Mouse (Mus musculus) MEL (cell line): ENCODE measurements around the gene Nme7. TPM values are rescaled to one million over a fixed set of nuclear protein-coding genes. Genes with fewer than 3 reads are reported as not detected.

ENCODE experiments used
- DNase-seq: peaks from one replicate; pipeline ENCODE4 v3.0.0; 2011; ENCODE audit warnings: low read depth, low spot score
- H3K27ac ChIP-seq: 2 replicates; pipeline ENCODE4 v1.5.1; 2012; ENCODE audit warnings: low read depth, mild to moderate bottlenecking, control low read depth, low read length, moderate library complexity; ENCODE audit not compliant: control insufficient read depth
- H3K27me3 ChIP-seq, 2 experiments: fragments of 150-350 bp in 1 of 2; sonication (generic) in 1 of 2; 2 replicates each; pipeline ENCODE4 v1.6.1; 2012; ENCODE audit warnings: low read length in 2 of 2, mild to moderate bottlenecking in 2 of 2, improper control_type of control experiment in 1 of 2, moderate library complexity in 1 of 2; ENCODE audit not compliant: insufficient read depth in 2 of 2, control insufficient read depth in 1 of 2
- H3K36me3 ChIP-seq, 2 experiments: 2 replicates each; pipeline ENCODE4 v1.6.1; 2012 to 2014; ENCODE audit warnings: low read length in 2 of 2, improper control_type of control experiment in 1 of 2, inconsistent platforms in 1 of 2, mild to moderate bottlenecking in 1 of 2; ENCODE audit not compliant: insufficient read depth in 2 of 2, control insufficient read depth in 1 of 2
- H3K4me1 ChIP-seq, 2 experiments: fragments of 150-350 bp in 1 of 2; sonication (generic) in 1 of 2; 2 replicates each; pipeline ENCODE4 v1.6.1; 2012; ENCODE audit warnings: low read length in 2 of 2, improper control_type of control experiment in 1 of 2, mild to moderate bottlenecking in 1 of 2; ENCODE audit not compliant: insufficient read depth in 2 of 2, control insufficient read depth in 1 of 2
- H3K4me3 ChIP-seq, 2 experiments: fragments of 150-350 bp in 1 of 2; sonication (generic) in 1 of 2; 2 replicates each; pipeline ENCODE4 v1.5.1; 2012; ENCODE audit warnings: low read depth in 2 of 2, low read length in 2 of 2, mild to moderate bottlenecking in 2 of 2, moderate library complexity in 2 of 2, control low read depth in 1 of 2, improper control_type of control experiment in 1 of 2; ENCODE audit not compliant: control insufficient read depth in 1 of 2, insufficient read depth in 1 of 2
- H3K79me2 ChIP-seq: 2 replicates; pipeline ENCODE4 v1.6.1; 2012; ENCODE audit warnings: mild to moderate bottlenecking, low read length, moderate library complexity; ENCODE audit not compliant: control insufficient read depth, poor library complexity, insufficient read depth
- H3K9ac ChIP-seq: 2 replicates; pipeline ENCODE4 v1.6.1; 2012; ENCODE audit warnings: low read depth, mild to moderate bottlenecking, control low read depth, low read length, moderate library complexity; ENCODE audit not compliant: control insufficient read depth, poor library complexity, severe bottlenecking
- H3K9me3 ChIP-seq: fragments of 150-350 bp; sonication (generic); replicated peaks from 2 replicates; pipeline ENCODE4 v1.6.1; 2012; ENCODE audit warnings: mild to moderate bottlenecking, low read length, improper control_type of control experiment, moderate library complexity; ENCODE audit not compliant: insufficient read depth
- CHD1 ChIP-seq: IDR thresholded peaks from 2 replicates; pipeline ENCODE4 v1.6.1; 2012; ENCODE audit warnings: low read depth, mild to moderate bottlenecking, inconsistent platforms, low read length, improper control_type of control experiment
- CHD2 ChIP-seq: IDR thresholded peaks from 2 replicates; pipeline ENCODE4 v1.6.1; 2011; ENCODE audit warnings: low read length, improper control_type of control experiment
- ELF1 ChIP-seq: IDR thresholded peaks from 2 replicates; pipeline ENCODE4 v1.6.1; 2014; ENCODE audit warnings: low read depth, mild to moderate bottlenecking, inconsistent platforms, low read length, improper control_type of control experiment, moderate library complexity
- EP300 ChIP-seq, 2 experiments: IDR thresholded peaks; 2 replicates each; pipeline ENCODE4 v1.6.1; 2011; ENCODE audit warnings: improper control_type of control experiment in 2 of 2, low read length in 2 of 2, low read depth in 1 of 2, mild to moderate bottlenecking in 1 of 2
- GATA1 ChIP-seq: IDR thresholded peaks from 2 replicates; pipeline ENCODE4 v1.6.1; 2011; ENCODE audit warnings: low read depth, low read length, improper control_type of control experiment
- HCFC1 ChIP-seq: IDR thresholded peaks from 2 replicates; pipeline ENCODE4 v1.6.1; 2012; ENCODE audit warnings: low read depth, mild to moderate bottlenecking, inconsistent platforms, low read length, improper control_type of control experiment, moderate library complexity
- JUND ChIP-seq: IDR thresholded peaks from 2 replicates; pipeline ENCODE4 v1.6.1; 2011; ENCODE audit warnings: low read depth, mild to moderate bottlenecking, improper control_type of control experiment, low read length
- KAT2A ChIP-seq: conservative IDR thresholded peaks from 2 replicates; pipeline ENCODE4 v1.6.1; 2012; ENCODE audit warnings: low read depth, low read length, improper control_type of control experiment, inconsistent platforms
- MYC ChIP-seq: IDR thresholded peaks from 2 replicates; pipeline ENCODE4 v1.6.1; 2011; ENCODE audit warnings: low read depth, mild to moderate bottlenecking, low read length, improper control_type of control experiment, moderate library complexity
- NELFE ChIP-seq: IDR thresholded peaks from 2 replicates; pipeline ENCODE4 v1.6.1; 2011; ENCODE audit warnings: low read depth, low read length, improper control_type of control experiment
- POLR2A ChIP-seq, 2 experiments: IDR thresholded peaks; 2 replicates each; pipeline ENCODE4 v1.6.1; 2011 to 2012; ENCODE audit warnings: low read length in 2 of 2, mild to moderate bottlenecking in 2 of 2, control low read depth in 1 of 2, improper control_type of control experiment in 1 of 2, low read depth in 1 of 2, moderate library complexity in 1 of 2; ENCODE audit not compliant: control insufficient read depth in 1 of 2, insufficient read depth in 1 of 2, poor library complexity in 1 of 2
- POLR2AphosphoS2 ChIP-seq: IDR thresholded peaks from 2 replicates; pipeline ENCODE4 v1.6.1; 2011; ENCODE audit warnings: low read length, improper control_type of control experiment
- POLR2AphosphoS5 ChIP-seq: IDR thresholded peaks from 2 replicates; pipeline ENCODE4 v1.6.1; 2012; ENCODE audit warnings: low read depth, borderline replicate concordance, mild to moderate bottlenecking, inconsistent platforms, low read length, moderate library complexity, mixed read lengths
- RCOR1 ChIP-seq: IDR thresholded peaks from 2 replicates; pipeline ENCODE4 v1.6.1; 2012; ENCODE audit warnings: low read depth, mild to moderate bottlenecking, inconsistent platforms, low read length, improper control_type of control experiment
- SIN3A ChIP-seq: IDR thresholded peaks from 2 replicates; pipeline ENCODE4 v1.6.1; 2012; ENCODE audit warnings: low read length, improper control_type of control experiment, inconsistent platforms
- SMC3 ChIP-seq: IDR thresholded peaks from 2 replicates; pipeline ENCODE4 v1.6.1; 2011; ENCODE audit warnings: low read depth, low read length, improper control_type of control experiment
- TAL1 ChIP-seq: IDR thresholded peaks from 2 replicates; pipeline ENCODE4 v1.6.1; 2012; ENCODE audit warnings: mild to moderate bottlenecking, inconsistent platforms, low read length, moderate library complexity, mixed read lengths
- TCF12 ChIP-seq: IDR thresholded peaks from 2 replicates; pipeline ENCODE4 v1.6.1; 2014; ENCODE audit warnings: low read depth, mild to moderate bottlenecking, inconsistent platforms, low read length, improper control_type of control experiment, moderate library complexity
- UBTF ChIP-seq: IDR thresholded peaks from 2 replicates; pipeline ENCODE4 v1.6.1; 2012; ENCODE audit warnings: low read depth, mild to moderate bottlenecking, inconsistent platforms, low read length, improper control_type of control experiment, moderate library complexity, borderline replicate concordance; ENCODE audit not compliant: insufficient read depth
- USF1 ChIP-seq: IDR thresholded peaks from 2 replicates; pipeline ENCODE4 v1.6.1; 2014; ENCODE audit warnings: low read depth, mild to moderate bottlenecking, inconsistent platforms, low read length, improper control_type of control experiment, moderate library complexity
- USF2 ChIP-seq, 2 experiments: IDR thresholded peaks; 2 replicates each; pipeline ENCODE4 v1.6.1; 2011 to 2012; ENCODE audit warnings: improper control_type of control experiment in 2 of 2, low read length in 2 of 2, borderline replicate concordance in 1 of 2, inconsistent platforms in 1 of 2, low read depth in 1 of 2, mild to moderate bottlenecking in 1 of 2; ENCODE audit not compliant: insufficient read depth in 1 of 2
- ZKSCAN1 ChIP-seq: IDR thresholded peaks from 2 replicates; pipeline ENCODE4 v1.6.1; 2012; ENCODE audit warnings: low read depth, mild to moderate bottlenecking, inconsistent platforms, low read length, improper control_type of control experiment, moderate library complexity
- ZMIZ1 ChIP-seq: IDR thresholded peaks from 2 replicates; pipeline ENCODE4 v1.6.1; 2012; ENCODE audit warnings: low read depth, mild to moderate bottlenecking, inconsistent platforms, low read length, improper control_type of control experiment, moderate library complexity
- polyA plus RNA-seq, 2 experiments: library from polyadenylated mRNA; stranded (reverse) in 1 of 2; unstranded in 1 of 2; fragments of >175 nt in 1 of 2; fragments of >200 nt in 1 of 2; gene quantifications; 2 replicates each; pipeline versions ENCODE4 v1.2.1 to v1.2.4; 2012; ENCODE audit warnings: low replicate concordance in 2 of 2, low read depth in 1 of 2; ENCODE audit not compliant: insufficient read length in 2 of 2, insufficient read depth in 1 of 2, missing spikeins in 1 of 2
- total RNA-seq: library from RNA; depleted of rRNA; stranded (reverse); fragments of 300-350 nt; gene quantifications from 2 replicates; pipeline ENCODE4 v1.2.3, GENCODE M21; 2012

The Nme7 gene
- total and polyA plus RNA-seq, 3 experiments: 23.2 to 27.6 TPM; not detected in 1

DNA sequence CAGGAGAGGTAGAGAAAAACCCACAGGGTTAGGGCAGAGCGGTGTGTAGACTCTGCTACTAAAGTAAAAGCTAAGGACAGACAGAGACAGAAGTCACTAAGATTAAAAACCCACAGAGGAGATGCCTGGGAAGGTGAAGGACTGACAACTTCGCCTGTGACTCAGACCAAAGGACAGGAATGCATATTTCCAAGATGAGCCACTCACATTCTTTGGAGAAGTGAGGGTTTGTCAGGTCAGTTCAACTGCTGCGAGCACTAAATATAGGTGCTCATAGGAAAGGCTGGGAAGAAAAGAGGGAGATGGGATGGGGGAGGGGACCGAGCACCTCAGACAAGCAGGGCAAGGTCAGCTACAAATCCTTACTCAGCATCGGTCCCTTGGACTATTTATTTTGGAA, 147.4 kb downstream of the Nme7 start:
- no peaks in the 10 kb centered on the region for H3K36me3 ChIP-seq
- TF ChIP-seq TAL1: no peak
- no peak for TF ChIP-seq NELFE
- no peak for TF ChIP-seq POLR2A (IDR thresholded peaks at IDR 0.05; ENCODE audit: control insufficient read depth in 1 of 2, insufficient read depth in 1 of 2, low read depth in 1 of 2, low read length in 2 of 2, poor library complexity in 1 of 2)
- no peak for TF ChIP-seq KAT2A
- no peak for TF ChIP-seq MYC
- TF ChIP-seq USF2 (IDR thresholded peaks at IDR 0.05; ENCODE audit: borderline replicate concordance in 1 of 2, insufficient read depth in 1 of 2, low read depth in 1 of 2, low read length in 2 of 2): no peak
- TF ChIP-seq SIN3A: no peak
- no peak for TF ChIP-seq ZMIZ1
- TF ChIP-seq POLR2AphosphoS2: no peak
- no peak for TF ChIP-seq POLR2AphosphoS5
- no peak for TF ChIP-seq ZKSCAN1
- TF ChIP-seq GATA1: no peak
- no peak for TF ChIP-seq EP300 (IDR thresholded peaks at IDR 0.05; ENCODE audit: low read depth in 1 of 2, low read length in 2 of 2)
- no peak for TF ChIP-seq ELF1
- TF ChIP-seq, all 39 proteins: peak for 0
- no peaks in the 10 kb centered on the region for H3K27me3 ChIP-seq
- DNase-seq: no peak
- H3K4me3 ChIP-seq: no peak overlapping the region
- H3K4me1 ChIP-seq: no peaks in the 10 kb centered on the region
- H3K79me2 ChIP-seq: no peaks in the 10 kb centered on the region
- no peak overlapping the region for H3K27ac ChIP-seq
- H3K9ac ChIP-seq: no peak overlapping the region
- H3K9me3 ChIP-seq: no peaks in the 10 kb centered on the region

DNA sequence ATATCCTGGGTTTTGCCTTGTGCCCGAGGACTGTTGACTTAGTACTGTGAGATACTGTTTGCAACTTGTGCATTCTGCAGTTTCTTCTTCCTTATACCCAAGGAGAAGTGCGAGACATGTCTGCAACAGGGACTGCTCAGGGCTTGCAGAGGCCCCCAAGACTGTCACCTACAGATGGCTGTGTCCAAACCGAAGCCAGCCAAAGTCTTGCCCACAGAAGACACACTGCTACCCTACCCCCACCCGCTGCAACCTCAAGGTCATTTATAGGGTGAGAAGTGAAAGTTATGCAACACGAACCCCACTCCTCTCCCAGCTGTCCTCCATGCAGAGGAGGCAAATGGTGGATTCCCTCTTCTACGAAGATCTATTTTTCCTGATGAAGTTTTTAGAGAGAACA, 148.7 kb downstream of the Nme7 start:
- no peaks in the 10 kb centered on the region for H3K79me2 ChIP-seq
- H3K36me3 ChIP-seq: no peaks in the 10 kb centered on the region
- H3K9me3 ChIP-seq: no peaks in the 10 kb centered on the region
- no peaks in the 10 kb centered on the region for H3K27me3 ChIP-seq
- no peak overlapping the region for H3K27ac ChIP-seq
- no peaks in the 10 kb centered on the region for H3K4me1 ChIP-seq
- H3K9ac ChIP-seq: no peak overlapping the region
- TF ChIP-seq TCF12: no peak
- no peak for TF ChIP-seq SMC3
- TF ChIP-seq SIN3A: no peak
- no peak for TF ChIP-seq RCOR1
- no peak for TF ChIP-seq POLR2AphosphoS5
- TF ChIP-seq ZKSCAN1: no peak
- no peak for TF ChIP-seq UBTF
- TF ChIP-seq KAT2A: no peak
- TF ChIP-seq CHD2: no peak
- no peak for TF ChIP-seq EP300 (IDR thresholded peaks at IDR 0.05; ENCODE audit: low read depth in 1 of 2, low read length in 2 of 2)
- no peak for TF ChIP-seq NELFE
- TF ChIP-seq CHD1: no peak
- no peak for TF ChIP-seq HCFC1
- TF ChIP-seq USF1: no peak
- no peak for TF ChIP-seq JUND
- TF ChIP-seq POLR2AphosphoS2: no peak
- no peak for DNase-seq
- no peak overlapping the region for H3K4me3 ChIP-seq
